In genomic region chr6:91659841-91660509, GRCm38 (mm10) we compare ENCODE assay signal across 9 mouse cellular contexts. TPM values are rescaled to one million over a fixed set of nuclear protein-coding genes. Genes with fewer than 3 reads are reported as not detected.
A peak's percentile ranks its signal among the peaks of the same experiment; 100 is the strongest.
DNase-seq lines count a peak whose midpoint lies in the region; ATAC-seq lines count a peak whose summit lies in the region.
"Had no signal": no experiment of that assay in that cellular context is flagged by ENCODE, and none has a peak within 500 bp of the region (broad histone marks: within the 10 kb centered on the region; RNA-seq: fewer than 3 reads in every experiment).

No protein-coding gene starts in this region.

- H3K27ac ChIP-seq in intestine, embryonic 16.5 days (ENCODE audit: low read length): peak overlapping the region; percentile 84
- peak overlapping the region; percentile 4; the same call in 1 of the 2 replicates for H3K27ac ChIP-seq in lung, embryonic 16.5 days (ENCODE audit: low read length)
- H3K27ac ChIP-seq in forebrain, embryonic 15.5 days (replicated peaks): no peak overlapping the region
- no peak overlapping the region for H3K27ac ChIP-seq in forebrain, embryonic 11.5 days (ENCODE audit: low read depth, low read length)
- H3K27ac ChIP-seq: embryonic facial prominence, embryonic 13.5 days had no signal

- peak; percentile 21 to 60 for DNase-seq in heart, adult 18-20 months
- no peak for DNase-seq in heart, adult 9 months (ENCODE audit: low spot score in 2 of 2)
- DNase-seq in adrenal gland, adult 2 months: peak; percentile 83
- peak; percentile 40 for DNase-seq in thymus, postnatal 4 days
- DNase-seq in forebrain, embryonic 11.5 days (ENCODE audit: low spot score): no peak

- H3K27me3 ChIP-seq in intestine, embryonic 16.5 days (replicated peaks; ENCODE audit: control insufficient read depth, insufficient read depth, low read length): no peaks in the 10 kb centered on the region
- H3K27me3 ChIP-seq in lung, embryonic 16.5 days (ENCODE audit: control insufficient read depth, insufficient read depth, low read depth, low read length): no peaks in the 10 kb centered on the region
- no peaks in the 10 kb centered on the region for H3K27me3 ChIP-seq in forebrain, embryonic 15.5 days
- no peaks in the 10 kb centered on the region for H3K27me3 ChIP-seq in forebrain, embryonic 11.5 days (ENCODE audit: control insufficient read depth, insufficient read depth, low read length)
- H3K27me3 ChIP-seq: embryonic facial prominence, embryonic 13.5 days had no signal

- no peaks in the 10 kb centered on the region for H3K36me3 ChIP-seq in intestine, embryonic 16.5 days (ENCODE audit: control insufficient read depth, insufficient read depth, low read length)
- H3K36me3 ChIP-seq in lung, embryonic 16.5 days (ENCODE audit: control insufficient read depth, insufficient read depth, low read length): no peaks in the 10 kb centered on the region
- H3K36me3 ChIP-seq in forebrain, embryonic 15.5 days: no peaks in the 10 kb centered on the region
- H3K36me3 ChIP-seq in forebrain, embryonic 11.5 days (ENCODE audit: control insufficient read depth, insufficient read depth, low read length): no peaks in the 10 kb centered on the region
- H3K36me3 ChIP-seq: embryonic facial prominence, embryonic 13.5 days had no signal

- H3K9me3 ChIP-seq in intestine, embryonic 16.5 days (ENCODE audit: control insufficient read depth, low read length): no peaks in the 10 kb centered on the region
- H3K9me3 ChIP-seq in lung, embryonic 16.5 days (ENCODE audit: control insufficient read depth, low read length): no peaks in the 10 kb centered on the region
- H3K9me3 ChIP-seq in forebrain, embryonic 15.5 days: no peaks in the 10 kb centered on the region
- H3K9me3 ChIP-seq in forebrain, embryonic 11.5 days (ENCODE audit: control insufficient read depth, low read length): no peaks in the 10 kb centered on the region
- H3K9me3 ChIP-seq: embryonic facial prominence, embryonic 13.5 days had no signal

- peak overlapping the region; percentile 45 for H3K9ac ChIP-seq in intestine, embryonic 16.5 days (ENCODE audit: low read depth, low read length)
- no peak overlapping the region for H3K9ac ChIP-seq in lung, embryonic 16.5 days (ENCODE audit: low read length)
- H3K9ac ChIP-seq in forebrain, embryonic 15.5 days (replicated peaks): no peak overlapping the region
- no peak overlapping the region for H3K9ac ChIP-seq in forebrain, embryonic 11.5 days (ENCODE audit: low read length)
- H3K9ac ChIP-seq: embryonic facial prominence, embryonic 13.5 days had no signal

- WGBS in intestine, embryonic 16.5 days: 38% methylated on average over 2 of the region's 2 CpGs
- 50% methylated on average over 2 of the region's 2 CpGs for WGBS in lung, embryonic 16.5 days
- WGBS in forebrain, embryonic 15.5 days: 71% methylated on average over 2 of the region's 2 CpGs
- 73% methylated on average over 2 of the region's 2 CpGs for WGBS in forebrain, embryonic 11.5 days

- peaks cover 11% of the 10 kb centered on the region for H3K4me1 ChIP-seq in intestine, embryonic 16.5 days (ENCODE audit: control insufficient read depth, insufficient read depth, low read length)
- no peaks in the 10 kb centered on the region for H3K4me1 ChIP-seq in lung, embryonic 16.5 days (replicated peaks; ENCODE audit: control insufficient read depth, insufficient read depth, low read length)
- no peaks in the 10 kb centered on the region for H3K4me1 ChIP-seq in forebrain, embryonic 15.5 days
- no peaks in the 10 kb centered on the region for H3K4me1 ChIP-seq in forebrain, embryonic 11.5 days (replicated peaks; ENCODE audit: control insufficient read depth, insufficient read depth, low read length)

- ATAC-seq in intestine, embryonic 16.5 days: peak; percentile 93
- ATAC-seq in lung, embryonic 16.5 days (ENCODE audit: low read depth): peak; percentile 49
- ATAC-seq in forebrain, embryonic 15.5 days (replicated peaks): no peak
- no peak for ATAC-seq in forebrain, embryonic 11.5 days (replicated peaks; ENCODE audit: low FRiP score)

- no peak overlapping the region for H3K4me3 ChIP-seq in intestine, embryonic 16.5 days (ENCODE audit: low read length)
- H3K4me3 ChIP-seq in lung, embryonic 16.5 days (ENCODE audit: low read length): no peak overlapping the region
- no peak overlapping the region for H3K4me3 ChIP-seq in forebrain, embryonic 15.5 days
- no peak overlapping the region for H3K4me3 ChIP-seq in forebrain, embryonic 11.5 days (ENCODE audit: low read depth, low read length)
- H3K4me3 ChIP-seq: embryonic facial prominence, embryonic 13.5 days had no signal

- H3K4me2 ChIP-seq in intestine, embryonic 16.5 days (ENCODE audit: low read depth, low read length): 0 out of 2 replicates have a peak overlapping the region, but pooled peaks have one; percentile 10
- H3K4me2 ChIP-seq in lung, embryonic 16.5 days (ENCODE audit: low read depth, low read length): no peak overlapping the region
- no peak overlapping the region for H3K4me2 ChIP-seq in forebrain, embryonic 15.5 days (replicated peaks)
- no peak overlapping the region for H3K4me2 ChIP-seq in forebrain, embryonic 11.5 days (ENCODE audit: low read depth, low read length, severe bottlenecking)
- H3K4me2 ChIP-seq: embryonic facial prominence, embryonic 13.5 days had no signal

RNA-seq across cellular contexts. Expression of gene Slc6a6, which starts 23.9 kb away (rescaled TPM):
- total RNA-seq in heart, adult 18-20 months (2021): 10 to 100 TPM; 53.1 to 54.8 TPM
- 100 to 1,000 TPM; 466 to 626 TPM for total RNA-seq in adrenal gland, adult 2 months (2021)
- 570 and 815 TPM in 2 replicates for polyA plus RNA-seq in adrenal gland, adult 2 months (2012; rRNA removed)
- 103 and 104 TPM in 2 replicates for polyA plus RNA-seq in intestine, embryonic 16.5 days (2015; fragmentation: Nextera tagmentation; extraction: Ambion mirVana)
- polyA plus RNA-seq in lung, embryonic 16.5 days (2015; fragmentation: Nextera tagmentation; extraction: Ambion mirVana): 47.1 and 51.7 TPM in 2 replicates
- polyA plus RNA-seq in forebrain, embryonic 15.5 days (2015; fragmentation: Nextera tagmentation; extraction: Ambion mirVana): 94.2 and 98.8 TPM in 2 replicates
- 44.2 and 49.3 TPM in 2 replicates for polyA plus RNA-seq in forebrain, embryonic 11.5 days (2014; fragmentation: Nextera tagmentation; extraction: Ambion mirVana)

Comparison
In these comparisons a context has a peak if more than half of its experiments do, and no peak if none do; other contexts are left out.
1. DNase-seq: peak in heart, adult 18-20 months (2 of 2), adrenal gland, adult 2 months (single experiment) and thymus, postnatal 4 days (single experiment); none in heart, adult 9 months (0 of 2) and forebrain, embryonic 11.5 days (single experiment).
2. ATAC-seq: peak in intestine, embryonic 16.5 days (single experiment) and lung, embryonic 16.5 days (single experiment); none in forebrain, embryonic 15.5 days (single experiment) and forebrain, embryonic 11.5 days (single experiment).
3. H3K27ac ChIP-seq: peak in intestine, embryonic 16.5 days (single experiment) and lung, embryonic 16.5 days (single experiment); none in forebrain, embryonic 15.5 days (single experiment) and forebrain, embryonic 11.5 days (single experiment).